Mouse (Mus musculus) urinary bladder, postnatal 4 days (tissue): ENCODE data around the gene Lsm4.

ENCODE experiments used
- DNase-seq, 2 experiments: peaks; one replicate each; pipeline ENCODE4 v3.0.0; 2021 to 2022; ENCODE audit warnings: low spot score in 2 of 2

Lsm4 gene

GRCm38 (mm10) chr8:70649324-70649723, 23.7 kb upstream of the Lsm4 start:
- DNase-seq, result peak; percentile 74 to 78

DNA sequence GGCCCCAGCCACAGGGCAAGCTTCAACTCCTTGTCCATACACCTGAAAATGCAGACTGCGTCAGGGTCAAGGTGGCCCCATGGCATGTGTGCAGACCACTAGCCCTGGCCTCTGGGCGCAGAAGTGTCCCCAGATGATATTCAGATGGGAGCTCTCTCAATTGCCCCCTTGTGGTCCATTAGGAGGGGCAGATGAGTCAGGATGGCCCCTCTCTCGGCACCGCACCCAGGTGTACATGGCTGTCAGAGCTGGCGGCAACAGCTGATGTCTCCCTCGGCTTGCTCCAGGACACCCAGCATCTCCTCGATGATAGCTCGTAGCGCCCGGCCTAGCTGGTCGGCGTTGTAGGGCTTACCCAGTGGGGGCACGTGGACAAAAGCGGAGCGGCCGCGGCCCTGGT, 22.7 kb upstream of the Lsm4 start:
- DNase-seq, result no peak

GRCm38 (mm10) chr8:70653226-70653625, 19.8 kb upstream of the Lsm4 start:
- DNase-seq, result no peak

- DNase-seq, result no peak
Measured at GRCm38 (mm10) chr8:70654121-70654520, 18.9 kb upstream of the Lsm4 start.

GRCm38 (mm10) chr8:70655469-70655868, 17.6 kb upstream of the Lsm4 start:
- DNase-seq, result no peak

DNA sequence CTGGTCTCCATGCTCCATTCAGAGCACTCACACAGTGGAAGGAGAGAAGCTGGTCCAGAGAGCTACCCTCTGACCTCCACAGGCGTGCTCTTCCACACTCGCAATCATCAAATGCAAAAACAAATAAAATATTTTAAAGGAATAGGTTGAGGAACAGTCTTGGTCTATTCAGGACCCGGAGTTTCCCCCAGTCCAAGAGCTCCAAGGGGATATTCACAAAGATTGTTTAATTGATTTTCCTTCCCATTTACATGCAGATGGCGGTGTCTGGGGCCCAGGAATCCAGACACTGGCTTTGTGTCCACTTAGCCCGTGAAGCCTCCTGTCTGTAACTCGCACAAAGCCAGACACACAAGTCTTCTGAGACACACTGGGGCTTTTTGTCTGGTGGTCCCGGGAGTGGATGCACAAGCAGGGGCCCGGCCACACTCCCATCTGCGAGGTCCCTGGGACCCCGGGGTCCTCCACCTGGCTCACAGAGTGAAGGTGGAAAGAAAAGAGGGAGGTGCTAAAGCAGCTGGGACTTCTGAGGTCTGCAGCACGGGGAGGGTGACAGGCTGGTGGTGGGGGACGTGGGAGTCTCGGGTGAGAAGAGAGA, 16.8 kb upstream of the Lsm4 start:
- DNase-seq, result no peak

- no peak for DNase-seq
Measured at GRCm38 (mm10) chr8:70657214-70657613, 15.8 kb upstream of the Lsm4 start.

DNA sequence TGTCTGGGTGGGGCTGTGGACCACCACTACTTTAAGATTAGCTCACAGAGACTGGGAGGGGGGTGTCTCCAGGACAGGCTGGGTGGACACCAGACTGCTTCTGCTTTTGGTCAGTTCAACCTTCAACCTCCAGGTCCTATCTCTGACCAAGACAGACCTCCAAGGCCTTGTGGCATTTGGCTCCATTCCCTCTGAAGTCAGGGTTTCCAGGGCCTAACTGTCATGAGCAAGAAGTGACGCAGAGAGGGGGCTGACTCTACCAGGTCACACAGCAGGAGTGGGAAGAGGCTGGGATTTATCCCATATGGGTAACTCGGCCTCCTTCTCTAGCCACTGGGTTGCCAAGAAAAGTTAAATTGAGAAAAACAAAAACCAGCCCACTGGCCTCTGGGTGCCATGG, 15.3 kb upstream of the Lsm4 start:
- no peak for DNase-seq

DNA sequence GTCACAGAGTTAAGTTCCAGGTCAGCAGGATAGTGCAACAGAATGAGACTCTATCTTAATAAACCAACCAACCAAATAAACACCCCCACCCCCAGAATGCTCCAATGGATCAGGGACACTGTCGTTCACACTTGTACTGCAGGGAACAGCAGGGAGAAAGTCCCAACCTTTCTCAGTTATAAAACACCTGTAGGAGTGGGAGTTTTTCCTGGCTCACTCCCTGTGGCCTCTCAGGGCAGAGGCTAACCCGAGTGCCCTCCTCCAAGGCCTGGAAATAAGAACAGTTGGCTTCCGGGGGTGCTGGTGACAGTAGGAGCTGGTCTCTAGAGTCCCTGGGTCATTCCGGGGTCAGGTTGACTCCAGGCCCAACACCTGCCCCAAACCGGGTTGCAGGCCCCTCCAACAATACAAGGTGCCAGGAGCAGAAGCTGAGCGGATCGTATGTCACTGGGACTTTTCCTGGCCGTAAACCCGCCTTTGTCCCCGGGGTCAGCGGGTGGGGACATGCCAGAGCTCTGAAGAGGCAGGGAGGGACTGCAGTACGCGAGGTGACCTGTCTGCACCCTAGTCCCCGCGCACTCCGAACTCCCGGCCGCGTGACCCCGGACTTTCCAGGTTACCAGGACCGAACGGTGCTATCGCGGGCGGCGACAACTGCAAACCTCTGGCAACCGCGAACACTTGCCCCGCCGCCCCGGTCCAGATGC, 14.0 kb upstream of the Lsm4 start:
- no peak for DNase-seq

GRCm38 (mm10) chr8:70659604-70660272, 13.3 kb upstream of the Lsm4 start:
- peak; percentile 94 to 97 for DNase-seq

DNA sequence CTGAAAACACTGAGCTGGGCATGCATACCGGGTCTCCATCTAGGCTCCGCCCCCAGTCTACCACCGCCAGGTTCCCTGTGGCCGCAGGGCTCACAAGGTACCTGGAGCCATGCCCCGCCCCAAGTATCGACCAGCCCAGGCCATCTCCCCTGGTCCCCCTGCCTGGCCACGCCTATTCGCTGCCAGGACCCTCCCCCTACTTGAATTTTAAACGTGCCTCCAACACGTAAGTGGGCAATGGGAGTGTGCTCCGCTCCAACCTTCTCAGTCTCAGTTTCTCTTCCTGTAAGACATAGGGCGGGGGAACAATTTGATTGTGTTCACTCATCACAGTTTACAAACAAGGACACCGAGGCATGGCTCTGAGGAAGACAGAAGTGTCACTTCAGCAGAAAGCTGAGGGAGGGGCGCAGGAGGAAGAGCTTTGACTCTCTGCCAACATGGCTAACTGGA, 12.7 kb upstream of the Lsm4 start, which contains the start of gene Pgpep1:
Gene Pgpep1, minus strand, starts transcription at position 116 of the 453 bp plus-strand sequence.
- no peak for DNase-seq

DNA sequence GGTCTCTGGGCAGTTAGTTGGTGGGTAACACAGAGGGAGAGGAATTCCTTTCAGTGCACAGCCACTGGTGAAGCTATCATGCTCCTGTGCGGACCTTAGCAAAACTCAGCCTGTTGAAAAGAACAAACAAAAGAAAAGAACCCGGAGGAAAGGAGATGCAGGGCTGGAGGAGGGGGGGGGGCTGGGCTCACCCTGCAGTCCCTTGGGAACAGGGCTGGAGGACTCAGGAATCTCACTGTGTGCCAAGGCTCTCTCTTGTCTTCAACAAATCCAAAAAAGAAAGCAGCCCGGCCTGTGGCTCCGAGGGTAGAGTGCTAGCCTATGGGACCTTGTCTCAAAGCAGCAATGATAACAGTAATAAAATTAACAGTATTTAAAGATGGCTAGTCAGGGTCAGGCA, 9.4 kb upstream of the Lsm4 start:
- no peak for DNase-seq

DNA sequence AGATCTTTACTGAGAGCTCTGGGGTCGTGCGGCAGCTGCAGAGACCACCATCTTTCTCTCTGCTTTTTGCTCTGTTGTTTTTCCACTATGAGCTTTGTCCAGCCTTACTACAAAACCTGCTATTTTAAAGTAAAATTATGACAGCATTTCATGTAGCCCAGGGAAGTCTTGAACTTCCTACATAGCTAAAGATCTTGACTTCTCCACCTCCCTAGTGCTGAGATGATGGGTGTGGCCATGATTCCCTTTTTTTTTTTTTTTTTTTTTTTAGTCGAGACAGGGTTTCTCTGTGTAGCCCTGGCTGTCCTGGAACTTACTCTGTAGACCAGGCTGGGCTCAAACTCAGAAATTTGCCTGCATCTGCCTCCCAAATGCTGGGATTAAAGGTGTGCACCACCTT, 8.4 kb upstream of the Lsm4 start:
- no peak for DNase-seq

GRCm38 (mm10) chr8:70665599-70665998, 7.4 kb upstream of the Lsm4 start:
- no peak for DNase-seq

DNA sequence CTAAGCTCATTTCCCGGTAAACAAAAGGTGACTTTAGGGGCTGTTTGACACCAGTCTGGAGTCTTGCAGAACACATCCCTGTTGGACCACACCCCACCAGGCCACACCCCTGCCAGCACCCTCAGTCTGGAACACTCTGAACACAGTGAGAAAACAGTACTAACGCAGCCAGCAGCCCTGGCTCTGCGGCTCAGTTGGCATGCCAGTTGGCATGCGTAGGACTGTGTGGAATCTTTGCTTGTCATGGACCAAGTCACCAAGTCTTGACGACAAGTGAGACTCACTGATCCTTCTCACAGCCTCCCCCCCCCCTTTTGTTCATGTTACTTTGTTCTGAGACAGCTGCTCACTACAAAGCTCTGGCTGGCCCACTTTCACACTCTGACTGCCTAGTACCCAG, 6.0 kb upstream of the Lsm4 start:
- no peak for DNase-seq

GRCm38 (mm10) chr8:70671615-70672324, 1.3 kb upstream of the Lsm4 start:
- peak in 1 of 2 experiments; percentile 64 for DNase-seq

- DNase-seq, result no peak
Measured at GRCm38 (mm10) chr8:70672325-70673078, 546 bp upstream of the Lsm4 start.

DNA sequence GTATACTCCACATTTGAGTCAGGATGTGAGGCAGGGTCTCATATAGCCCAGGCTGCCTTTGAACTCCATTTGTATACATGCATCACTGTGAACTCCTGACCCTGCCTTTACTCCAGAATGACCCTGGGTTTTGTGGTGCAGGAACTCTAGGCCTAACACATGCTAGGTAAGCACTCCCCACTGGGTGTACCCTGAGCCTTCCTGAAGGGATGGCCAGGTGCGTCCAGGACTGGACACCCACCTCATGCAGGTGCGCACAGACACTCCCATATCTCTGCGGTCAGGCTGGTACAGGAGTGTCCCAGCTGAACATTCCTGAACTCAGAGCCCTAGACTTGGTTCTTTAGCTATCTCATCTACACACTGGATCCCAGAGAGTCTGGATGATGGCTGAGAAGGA, 1.1 kb downstream of the Lsm4 start:
- DNase-seq, result no peak

DNA sequence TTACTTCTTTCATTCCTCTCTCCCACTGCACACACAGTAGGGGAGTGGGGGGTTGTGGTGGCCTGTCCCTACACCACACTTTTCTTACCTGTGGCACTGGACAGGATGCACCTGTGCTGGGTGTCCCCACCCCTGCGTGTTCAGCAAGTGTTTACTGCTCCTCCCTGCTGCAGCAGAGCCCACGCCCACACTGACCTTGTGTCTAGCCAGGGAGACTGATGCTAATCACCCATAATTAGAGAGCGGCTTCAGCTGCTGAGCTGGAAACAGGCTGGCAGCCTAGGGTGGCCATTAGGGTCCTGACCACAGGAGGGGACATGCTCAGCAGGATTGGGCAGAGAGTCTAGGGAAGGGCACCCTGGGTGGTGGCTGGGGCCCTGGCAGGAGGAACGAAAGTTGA, 1.7 kb downstream of the Lsm4 start:
- DNase-seq, result no peak

GRCm38 (mm10) chr8:70675336-70675735, 2.3 kb downstream of the Lsm4 start:
- no peak for DNase-seq

GRCm38 (mm10) chr8:70677451-70678080, 4.5 kb downstream of the Lsm4 start:
- DNase-seq, result no peak
